Mouse (Mus musculus): ENCODE results near the gene Alox5.
A peak's percentile ranks its signal among the peaks of the same experiment; 100 is the strongest.
"Not testable (repeated sequence)": the region's sequence is repeated elsewhere in the genome, so short reads cannot be mapped to it uniquely, and the experiment has no call there.

Alox5 gene

DNA sequence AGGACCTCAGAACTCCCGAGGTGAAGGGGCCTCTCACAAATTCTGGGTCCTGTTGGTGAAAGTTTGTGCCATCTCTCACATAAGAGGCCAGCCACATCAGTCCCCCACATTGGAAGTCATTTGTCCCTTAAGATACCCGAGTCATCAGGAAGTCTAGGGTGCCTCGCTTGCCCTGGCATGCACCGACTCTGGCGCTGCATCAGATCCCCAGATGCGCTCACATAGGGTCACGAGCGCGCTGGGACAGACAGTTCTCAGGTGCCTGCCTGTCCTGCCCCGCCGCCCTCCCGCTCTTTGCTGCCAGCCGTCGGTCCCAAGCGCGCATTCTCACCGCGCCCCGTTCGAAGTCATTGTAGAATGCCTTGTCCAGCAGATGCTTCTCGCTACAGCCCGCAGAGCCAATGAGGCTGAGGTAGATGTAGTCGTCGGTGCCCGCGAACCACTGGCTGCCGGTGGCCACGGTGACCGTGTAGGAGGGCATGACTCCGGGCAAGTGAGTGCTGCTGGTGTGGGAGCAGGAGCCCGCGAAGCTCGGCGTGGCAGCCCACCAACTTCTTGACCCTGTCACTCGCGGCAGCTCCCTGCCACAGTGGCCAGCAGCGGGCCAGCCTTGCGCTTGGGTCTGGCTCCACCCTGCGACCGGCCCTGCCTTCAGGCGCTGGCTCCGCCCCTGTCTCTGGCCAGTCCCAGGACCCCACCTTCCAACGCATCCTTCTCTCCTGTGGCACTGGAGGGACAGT is at the start of gene Alox5:
TSS of gene Alox5 (minus strand) at position 635 of the 740 bp plus-strand sequence.
- no peak for DNase-seq (ENCODE audit: low read depth)

DNA sequence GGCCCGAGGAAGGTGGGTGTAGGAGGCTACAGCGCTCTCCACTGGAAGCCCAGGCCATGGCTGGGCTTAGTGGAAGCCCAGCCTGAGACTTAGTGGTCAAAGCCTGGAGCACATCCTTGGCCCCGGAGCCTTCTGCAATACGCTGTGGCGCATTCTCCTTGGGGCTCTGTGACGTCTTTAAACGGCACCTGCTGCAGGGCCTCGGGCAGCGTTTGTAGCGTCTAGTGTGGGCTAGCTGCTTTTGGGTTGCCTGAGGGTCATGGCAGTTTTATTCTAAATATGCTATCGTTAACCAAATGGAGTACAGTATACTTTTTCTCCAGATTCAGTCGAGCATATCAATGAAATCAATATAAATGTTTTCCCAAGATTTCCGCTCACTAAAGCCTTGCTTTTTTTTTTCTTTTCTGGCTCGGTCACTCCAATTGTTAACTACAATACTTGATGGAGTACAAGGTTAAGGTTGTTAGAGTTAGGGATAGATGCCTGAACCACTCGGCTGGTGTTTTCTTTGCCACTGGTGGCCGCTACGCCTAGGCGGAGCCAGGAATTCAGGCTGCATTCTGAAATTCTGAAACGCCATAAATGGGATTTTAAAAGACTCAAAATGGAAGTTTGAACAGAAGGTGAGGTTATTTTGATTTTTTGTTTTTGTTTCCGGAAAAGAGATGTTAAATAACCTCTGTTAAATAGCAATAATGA is 45.5 kb upstream of the Alox5 start, which contains the start of gene Olfr212:
TSS of gene Olfr212 (plus strand) at position 215 of the 702 bp plus-strand sequence.
- DNase-seq (ENCODE audit: low read depth) = not testable (repeated sequence)

DNA sequence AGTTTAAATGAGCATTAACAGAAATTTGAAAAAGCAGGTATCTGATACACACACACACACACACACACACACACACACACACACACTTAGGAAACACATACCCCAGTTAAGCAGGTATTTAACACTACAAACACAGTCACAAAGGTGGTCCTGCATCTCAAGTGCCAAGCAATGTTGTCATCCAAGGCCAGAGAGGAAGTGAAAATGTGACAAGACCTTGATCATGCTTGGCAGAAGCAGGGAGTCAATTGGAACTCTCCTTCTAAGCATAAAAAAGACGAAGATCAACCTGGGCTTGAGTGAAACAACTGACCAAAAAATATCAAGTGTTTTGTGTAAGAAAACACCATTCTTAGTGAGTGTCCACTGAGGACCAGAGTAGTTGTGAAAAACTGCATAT is 35.0 kb upstream of the Alox5 start:
- no peak for DNase-seq (ENCODE audit: low read depth)

GRCm38 (mm10) chr6:116493742-116494141 is 32.8 kb upstream of the Alox5 start:
- peak; percentile 21 for DNase-seq (ENCODE audit: low read depth)

- no peak for DNase-seq (ENCODE audit: low read depth)
Measured at GRCm38 (mm10) chr6:116488791-116489190, 27.8 kb upstream of the Alox5 start, which contains the start of gene Olfr211. Gene Olfr211, plus strand, starts transcription at chr6:116489091.

GRCm38 (mm10) chr6:116486833-116487232 is 25.9 kb upstream of the Alox5 start:
- DNase-seq (ENCODE audit: low read depth) = no peak

- no peak for DNase-seq (ENCODE audit: low read depth)
Measured at GRCm38 (mm10) chr6:116485081-116485480, 24.1 kb upstream of the Alox5 start.

DNA sequence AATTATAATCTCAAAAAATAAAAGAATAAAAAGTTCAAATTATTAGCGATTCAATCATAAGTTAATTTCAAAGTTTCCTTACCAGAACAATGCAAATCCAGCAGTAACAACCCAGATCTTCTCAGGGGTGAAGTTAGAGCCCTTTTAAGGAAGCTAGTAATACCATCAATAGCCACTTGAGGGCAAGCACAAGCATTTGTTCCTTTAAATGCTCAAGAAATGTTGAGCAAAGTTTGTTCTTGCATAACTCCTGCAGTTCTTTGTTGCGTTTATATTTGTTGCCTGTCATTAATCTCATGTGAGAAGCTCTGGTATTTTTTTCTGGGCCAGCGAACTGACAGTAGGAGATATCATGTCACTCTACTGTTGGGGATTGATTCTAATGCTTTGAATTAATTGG is 7.1 kb upstream of the Alox5 start:
- peak; percentile 85 for DNase-seq (ENCODE audit: low read depth)

DNA sequence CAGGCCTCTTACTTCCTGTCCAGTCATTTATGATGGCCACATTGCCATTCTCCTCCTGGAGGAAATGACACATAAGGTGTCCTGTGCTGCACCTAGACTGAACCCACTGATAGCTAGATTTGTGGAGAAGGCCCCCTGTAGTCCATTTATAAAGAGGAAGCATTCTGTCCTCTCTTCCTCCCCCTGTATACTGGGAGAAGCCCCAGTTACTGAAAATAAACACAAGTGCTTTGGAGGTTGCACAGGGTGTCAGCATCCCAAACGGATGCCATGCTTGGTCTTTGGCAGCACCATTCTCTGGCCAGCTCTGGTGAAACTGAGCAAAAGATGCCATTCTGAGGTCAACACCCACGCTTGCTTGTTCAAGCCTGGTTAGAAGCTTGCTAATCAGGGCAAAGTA is 1.7 kb downstream of the Alox5 start:
- DNase-seq (ENCODE audit: low read depth) = peak; percentile 81

DNA sequence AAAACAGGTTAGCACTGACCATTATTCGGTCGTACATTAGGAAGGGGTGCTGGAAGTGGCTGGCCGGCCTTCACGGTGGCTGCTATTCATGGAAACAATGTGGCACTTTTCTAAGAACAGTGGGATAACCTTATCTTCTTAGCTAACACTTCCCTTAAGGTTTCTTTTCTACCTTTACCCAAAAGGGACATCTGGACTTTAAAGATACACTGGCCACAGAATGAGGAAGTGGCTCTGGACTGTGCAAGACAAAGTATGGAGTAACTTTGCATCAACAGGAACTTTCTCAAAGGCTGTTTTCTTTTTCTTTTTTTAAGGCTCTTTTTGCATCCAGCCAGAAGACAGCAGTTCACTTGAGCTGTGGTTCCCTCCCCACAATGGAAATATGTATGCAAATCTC is 2.2 kb downstream of the Alox5 start:
- peak; percentile 92 for DNase-seq (ENCODE audit: low read depth)

DNA sequence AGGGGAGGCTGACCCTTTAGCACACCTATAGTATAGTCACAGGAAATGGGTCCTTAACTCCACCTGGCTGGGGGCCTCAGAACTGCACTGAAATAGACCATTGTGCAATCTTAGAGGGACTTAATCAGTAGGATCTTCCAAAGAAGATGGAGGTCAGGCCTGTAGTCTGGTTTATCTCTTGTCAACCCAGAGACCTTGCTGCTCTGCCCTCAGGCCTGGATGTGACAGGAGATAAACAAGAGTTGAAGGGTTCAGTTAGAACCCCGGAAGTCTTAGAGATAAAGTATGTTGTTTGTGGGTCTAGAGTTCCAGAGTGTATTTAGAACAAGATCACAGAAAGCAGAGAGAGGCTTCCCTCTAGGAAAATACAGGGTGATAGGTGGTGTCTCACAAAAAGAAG is 4.5 kb downstream of the Alox5 start:
- peak; percentile 84 for DNase-seq (ENCODE audit: low read depth)

GRCm38 (mm10) chr6:116455781-116456180 is 5.2 kb downstream of the Alox5 start:
- peak; percentile 98 for DNase-seq (ENCODE audit: low read depth)

DNA sequence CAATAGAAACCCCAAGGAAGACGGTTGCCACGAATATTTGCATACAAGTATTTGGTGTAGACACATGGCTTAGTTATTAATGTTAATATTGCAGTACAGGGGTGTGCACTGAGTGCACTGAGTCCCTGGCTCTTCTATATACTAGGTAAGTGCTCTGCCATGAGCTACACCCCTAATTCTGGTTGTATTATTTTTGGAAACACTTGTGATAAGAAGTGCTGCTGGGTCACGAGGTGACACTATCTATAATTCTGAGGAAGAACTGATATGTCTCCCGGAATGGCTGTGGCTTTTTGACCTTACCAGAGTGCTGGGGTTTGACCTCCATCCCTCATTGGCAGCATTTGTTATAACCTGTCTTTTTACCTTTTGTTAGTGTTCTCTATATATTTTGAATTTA is 20.1 kb downstream of the Alox5 start:
- no peak for DNase-seq (ENCODE audit: low read depth)

DNA sequence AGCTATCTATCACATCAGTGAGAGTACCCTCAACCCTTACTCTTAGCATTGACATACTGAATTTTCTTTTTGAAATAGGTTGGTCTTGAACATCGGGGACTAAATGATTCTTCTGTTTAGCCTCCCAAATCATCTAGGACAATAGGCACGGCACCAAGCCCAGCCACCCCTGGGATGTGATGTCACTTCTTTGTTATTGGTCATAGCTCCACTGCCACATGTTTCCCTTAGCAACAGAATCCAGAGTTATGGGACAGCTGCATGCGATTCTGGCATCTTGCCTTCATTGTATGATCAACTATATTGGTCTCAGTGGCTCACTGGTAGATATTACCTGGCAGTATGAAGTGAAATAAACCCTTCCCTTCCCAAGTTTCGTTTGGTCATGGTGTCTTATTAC is 20.5 kb downstream of the Alox5 start:
- DNase-seq (ENCODE audit: low read depth) = no peak

DNA sequence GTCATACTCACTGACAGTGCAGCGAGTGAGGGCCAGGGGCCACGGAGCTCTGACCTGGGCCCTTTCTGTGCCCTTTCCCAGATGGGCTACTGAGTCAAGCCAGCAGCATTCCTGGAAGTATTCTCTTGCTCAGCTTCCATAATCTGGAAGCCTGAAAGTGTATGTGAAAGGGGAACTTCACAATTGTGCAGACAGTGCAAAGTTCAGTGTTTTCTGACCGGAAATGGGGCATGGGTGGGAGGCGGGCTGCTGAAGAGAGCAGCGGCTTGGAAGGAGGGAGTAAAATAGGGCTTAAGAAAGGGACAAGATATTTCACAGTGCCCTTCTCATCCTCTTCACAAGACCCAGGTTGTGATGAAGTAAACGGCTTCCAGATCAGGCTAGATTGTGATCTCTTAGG is 21.4 kb downstream of the Alox5 start:
- DNase-seq (ENCODE audit: low read depth) = no peak

GRCm38 (mm10) chr6:116438864-116439263 is 22.1 kb downstream of the Alox5 start:
- DNase-seq (ENCODE audit: low read depth) = no peak

GRCm38 (mm10) chr6:116428282-116428681 is 32.7 kb downstream of the Alox5 start:
- DNase-seq (ENCODE audit: low read depth) = peak; percentile 71

DNA sequence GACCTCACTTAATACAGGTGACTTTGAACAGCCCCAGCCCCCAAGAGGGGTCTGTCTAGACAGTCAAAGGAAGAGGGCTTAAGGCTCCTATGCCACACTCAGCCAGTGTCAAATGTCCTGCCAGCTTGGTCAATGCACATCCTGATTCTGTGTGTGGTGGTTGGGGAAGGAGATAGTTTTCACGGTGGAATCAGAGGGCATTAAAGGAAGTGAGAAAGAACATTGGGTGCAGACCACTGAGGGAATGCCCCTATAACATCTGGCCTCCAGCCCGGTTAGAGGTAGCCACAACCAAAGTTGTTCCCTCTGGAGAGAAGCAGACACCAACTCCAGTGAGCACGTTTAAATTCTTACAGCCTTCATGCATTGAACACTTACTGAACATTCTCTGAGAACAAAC is 33.4 kb downstream of the Alox5 start:
- DNase-seq (ENCODE audit: low read depth) = no peak

- peak; percentile 85 for DNase-seq (ENCODE audit: low read depth)
Measured at GRCm38 (mm10) chr6:116423664-116424063, 37.3 kb downstream of the Alox5 start.

- peak; percentile 81 for DNase-seq (ENCODE audit: low read depth)
Measured at GRCm38 (mm10) chr6:116422991-116423390, 38.0 kb downstream of the Alox5 start.

DNA sequence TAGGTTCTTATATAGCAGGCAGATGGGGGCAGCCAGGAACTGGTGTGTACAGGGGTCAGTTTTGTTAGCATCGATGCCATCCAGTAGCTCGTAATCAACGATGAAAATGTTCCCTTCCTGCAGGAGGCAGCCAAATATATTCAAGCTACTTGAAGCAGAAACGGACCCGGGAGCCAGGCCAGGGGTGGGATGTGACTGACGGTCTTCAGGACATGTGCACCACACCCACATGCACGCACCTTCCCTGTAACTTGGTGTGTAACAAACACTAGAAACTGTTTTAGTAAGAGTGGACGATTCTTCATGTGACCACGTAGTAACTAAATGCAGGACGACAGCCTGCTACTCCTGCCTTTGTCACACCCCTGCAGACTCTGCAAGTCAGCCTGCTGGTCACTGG is 40.7 kb downstream of the Alox5 start:
- DNase-seq (ENCODE audit: low read depth) = no peak

GRCm38 (mm10) chr6:116419699-116420098 is 41.3 kb downstream of the Alox5 start:
- DNase-seq (ENCODE audit: low read depth) = no peak

GRCm38 (mm10) chr6:116418487-116418886 is 42.5 kb downstream of the Alox5 start:
- DNase-seq (ENCODE audit: low read depth) = no peak

Data from 416B (cell line).